Mouse (Mus musculus): Measurements from ENCODE around the gene Fcrl1. TPM values are rescaled to one million over a fixed set of nuclear protein-coding genes. Genes with fewer than 3 reads are reported as not detected.
"Not testable (repeated sequence)": the region's sequence is repeated elsewhere in the genome, so short reads cannot be mapped to it uniquely, and the experiment has no call there.

The Fcrl1 gene
- 0.20 and 0.54 TPM in 2 replicates for polyA plus RNA-seq (2014; fragmentation: Nextera tagmentation; extraction: Ambion mirVana)

DNA sequence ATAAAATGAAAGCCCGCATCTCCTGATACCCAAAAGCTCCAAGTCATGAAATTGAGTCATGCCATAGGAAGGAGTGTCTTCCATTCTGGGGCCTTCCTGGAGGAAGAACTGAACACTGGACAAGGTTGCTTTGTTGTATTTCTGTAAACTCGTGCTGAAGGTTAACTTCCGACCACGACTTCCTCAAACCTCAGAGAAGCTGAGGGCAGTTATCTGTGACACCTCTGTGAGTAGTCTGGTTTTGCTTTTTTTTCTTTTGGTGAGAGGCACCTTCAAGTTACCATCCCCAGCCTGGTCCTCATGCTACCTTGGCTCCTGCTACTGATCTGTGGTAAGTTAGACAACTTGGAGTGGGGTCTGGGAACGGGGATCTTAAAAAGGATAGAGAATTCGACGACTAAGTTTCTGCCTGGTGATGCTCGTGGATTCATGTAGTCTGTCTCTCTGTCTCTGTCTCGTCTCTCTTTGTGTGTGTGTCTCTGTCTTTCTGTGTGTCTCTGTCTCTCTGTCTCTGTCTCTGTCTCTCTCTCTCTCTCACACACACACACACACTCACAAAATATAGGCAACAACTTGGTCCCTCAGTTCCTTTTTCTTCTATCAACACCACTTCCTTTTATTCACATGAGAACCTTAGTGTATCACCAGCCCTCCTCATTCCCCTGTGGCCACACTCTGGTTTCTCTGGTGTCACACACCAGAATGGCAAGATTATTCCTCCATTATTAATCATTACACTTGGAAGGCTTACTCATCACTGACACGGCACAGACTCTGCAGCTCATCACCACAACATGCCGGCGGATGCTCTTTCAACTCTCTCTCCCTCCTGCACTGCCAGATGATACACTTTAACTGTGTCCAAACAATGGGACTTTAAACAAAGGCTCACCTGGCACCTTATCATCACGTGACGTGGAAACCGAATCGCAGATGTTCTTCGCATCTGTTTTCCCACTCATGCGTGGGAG is at the start of gene Fcrl1:
Gene Fcrl1, plus strand, starts transcription at position 193 of the 971 bp plus-strand sequence.
- Histone ChIP-seq H3K9me3 (ENCODE audit: control insufficient read depth, low read depth, low read length) (no peaks in the 10 kb centered on the region), H3K4me3 (ENCODE audit: low read depth, low read length) (no peak within 1 kb of the TSS), H3K9ac (replicated peaks; ENCODE audit: low read depth, low read length) (no peak within 1 kb of the TSS), H3K4me1 (ENCODE audit: control insufficient read depth, insufficient read depth, low read length) (0 out of 2 replicates have a peak, but pooled peaks cover 2% of the 10 kb centered on the region), H3K27me3 (ENCODE audit: control insufficient read depth, insufficient read depth, low read length) (no peaks in the 10 kb centered on the region), H3K27ac (ENCODE audit: low read length) (no peak within 1 kb of the TSS), H3K4me2 (replicated peaks; ENCODE audit: low read depth, low read length) (no peak within 1 kb of the TSS), H3K36me3 (ENCODE audit: control insufficient read depth, insufficient read depth, low read length) (no peaks in the 10 kb centered on the region)
- 76% methylated on average over 18 of the region's 18 CpGs for WGBS
- no peak for ATAC-seq (ENCODE audit: insufficient number of reproducible peaks, insufficient read depth, low FRiP score, low read depth)

DNA sequence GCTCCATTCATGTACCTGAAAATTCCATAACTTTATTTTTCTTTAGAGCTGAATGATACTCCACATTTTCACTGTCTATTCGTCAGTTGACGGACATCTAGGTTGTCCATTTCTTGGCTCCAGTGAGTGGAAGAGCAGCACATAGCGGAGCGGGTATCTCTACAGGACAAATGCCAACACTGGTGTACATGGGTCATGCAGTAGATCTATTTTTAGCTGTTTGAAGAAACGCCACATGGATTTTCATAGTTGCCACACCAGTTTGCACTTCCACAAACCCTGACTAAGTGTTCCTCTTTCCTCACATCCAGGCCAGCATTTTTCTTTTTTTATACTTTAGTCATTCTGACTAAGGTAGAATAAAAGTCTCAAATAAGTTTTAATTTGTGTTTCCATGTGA is 38.3 kb upstream of the Fcrl1 start:
- WGBS = 88% methylated on average over 5 of the region's 5 CpGs
- H3K4me1 ChIP-seq (ENCODE audit: control insufficient read depth, insufficient read depth, low read length) = no peaks in the 10 kb centered on the region
- H3K4me2 ChIP-seq (replicated peaks; ENCODE audit: low read depth, low read length) = no peak overlapping the region
- H3K36me3 ChIP-seq (ENCODE audit: control insufficient read depth, insufficient read depth, low read length) = no peaks in the 10 kb centered on the region
- H3K27me3 ChIP-seq (ENCODE audit: control insufficient read depth, insufficient read depth, low read length) = no peaks in the 10 kb centered on the region
- ATAC-seq (ENCODE audit: insufficient number of reproducible peaks, insufficient read depth, low FRiP score, low read depth) = no peak
- no peak overlapping the region for H3K9ac ChIP-seq (replicated peaks; ENCODE audit: low read depth, low read length)
- H3K9me3 ChIP-seq (ENCODE audit: control insufficient read depth, low read depth, low read length) = no peaks in the 10 kb centered on the region
- no peak overlapping the region for H3K27ac ChIP-seq (ENCODE audit: low read length)
- no peak overlapping the region for H3K4me3 ChIP-seq (ENCODE audit: low read depth, low read length)

DNA sequence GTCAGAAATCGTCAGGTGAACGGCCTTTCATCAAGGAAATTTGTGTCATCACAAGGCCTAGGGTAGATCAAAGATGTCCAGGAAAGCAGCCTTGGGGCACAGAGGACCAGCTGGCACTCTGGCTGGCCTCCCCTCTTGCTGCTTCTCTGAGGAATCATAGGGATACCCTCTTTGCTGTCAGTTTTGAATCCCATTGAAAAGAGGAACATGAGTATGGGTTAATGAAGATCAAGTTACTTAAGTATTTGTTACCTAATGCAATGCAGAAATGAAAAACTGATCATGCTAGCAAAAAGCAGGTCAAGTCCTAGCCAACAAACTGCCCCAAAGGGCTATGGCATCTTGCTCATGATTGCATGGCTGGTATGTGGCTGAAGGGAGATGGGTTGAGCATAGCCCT is 25.2 kb upstream of the Fcrl1 start:
- not testable (repeated sequence) for H3K4me3 ChIP-seq (ENCODE audit: low read depth, low read length); H3K9ac ChIP-seq (replicated peaks; ENCODE audit: low read depth, low read length); H3K27me3 ChIP-seq (ENCODE audit: control insufficient read depth, insufficient read depth, low read length); H3K27ac ChIP-seq (ENCODE audit: low read length); H3K36me3 ChIP-seq (ENCODE audit: control insufficient read depth, insufficient read depth, low read length); H3K9me3 ChIP-seq (ENCODE audit: control insufficient read depth, low read depth, low read length); H3K4me1 ChIP-seq (ENCODE audit: control insufficient read depth, insufficient read depth, low read length); H3K4me2 ChIP-seq (replicated peaks; ENCODE audit: low read depth, low read length); ATAC-seq (ENCODE audit: insufficient number of reproducible peaks, insufficient read depth, low FRiP score, low read depth)
- 95% methylated on average over 2 of the region's 2 CpGs for WGBS

DNA sequence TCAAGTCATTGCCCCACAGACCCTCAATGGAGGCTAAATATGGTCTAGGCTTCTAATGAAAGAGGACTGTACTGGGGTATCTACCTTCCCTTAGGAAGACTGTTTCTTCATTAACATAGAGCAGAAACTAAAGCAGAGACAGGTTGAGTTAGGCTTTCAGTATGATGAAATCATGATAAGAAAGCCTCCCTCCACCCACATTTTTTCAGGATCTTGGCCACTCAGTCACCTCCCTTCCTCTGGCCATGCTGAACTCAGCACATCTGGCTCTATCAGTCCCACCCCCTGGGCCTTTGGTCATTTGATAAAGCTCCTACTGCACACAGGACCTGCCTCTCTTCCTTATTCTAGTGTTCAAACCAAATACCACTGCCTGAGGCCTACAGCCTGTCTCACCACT is 18.6 kb upstream of the Fcrl1 start, which contains the start of gene Cd5l:
Gene Cd5l, plus strand, starts transcription at position 301 of the 400 bp plus-strand sequence.
- Histone ChIP-seq H3K27me3 (ENCODE audit: control insufficient read depth, insufficient read depth, low read length) (no peaks in the 10 kb centered on the region), H3K36me3 (ENCODE audit: control insufficient read depth, insufficient read depth, low read length) (no peaks in the 10 kb centered on the region), H3K27ac (ENCODE audit: low read length) (no peak within 1 kb of the TSS), H3K4me3 (ENCODE audit: low read depth, low read length) (no peak within 1 kb of the TSS), H3K4me1 (ENCODE audit: control insufficient read depth, insufficient read depth, low read length) (no peaks in the 10 kb centered on the region), H3K9ac (replicated peaks; ENCODE audit: low read depth, low read length) (no peak within 1 kb of the TSS), H3K9me3 (ENCODE audit: control insufficient read depth, low read depth, low read length) (no peaks in the 10 kb centered on the region), H3K4me2 (replicated peaks; ENCODE audit: low read depth, low read length) (no peak within 1 kb of the TSS)
- no peak for ATAC-seq (ENCODE audit: insufficient number of reproducible peaks, insufficient read depth, low FRiP score, low read depth)

DNA sequence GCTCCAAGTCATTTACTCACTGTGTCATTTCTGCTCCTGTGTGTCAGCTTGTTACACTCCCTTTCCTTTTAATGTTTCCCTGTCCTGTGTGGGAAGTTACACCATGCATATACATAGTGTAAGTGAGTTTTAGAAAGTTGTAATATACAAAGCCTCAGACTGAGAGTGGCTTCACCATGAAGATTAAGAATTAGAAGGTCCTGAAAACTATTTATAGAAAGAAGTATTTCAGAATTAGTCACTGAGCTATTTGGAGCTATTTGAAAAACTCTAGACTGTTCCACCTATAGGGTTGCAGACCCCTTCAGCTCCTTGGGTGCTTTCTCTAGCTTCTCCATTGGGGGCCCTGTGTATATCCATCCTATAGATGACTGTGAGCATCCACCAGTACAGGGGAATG is 17.0 kb upstream of the Fcrl1 start:
- H3K9ac ChIP-seq (replicated peaks; ENCODE audit: low read depth, low read length) = no peak overlapping the region
- H3K9me3 ChIP-seq (ENCODE audit: control insufficient read depth, low read depth, low read length) = no peaks in the 10 kb centered on the region
- ATAC-seq (ENCODE audit: insufficient number of reproducible peaks, insufficient read depth, low FRiP score, low read depth) = no peak
- no peaks in the 10 kb centered on the region for H3K4me1 ChIP-seq (ENCODE audit: control insufficient read depth, insufficient read depth, low read length)
- H3K36me3 ChIP-seq (ENCODE audit: control insufficient read depth, insufficient read depth, low read length) = no peaks in the 10 kb centered on the region
- H3K4me3 ChIP-seq (ENCODE audit: low read depth, low read length) = no peak overlapping the region
- no peak overlapping the region for H3K27ac ChIP-seq (ENCODE audit: low read length)
- H3K27me3 ChIP-seq (ENCODE audit: control insufficient read depth, insufficient read depth, low read length) = no peaks in the 10 kb centered on the region
- H3K4me2 ChIP-seq (replicated peaks; ENCODE audit: low read depth, low read length) = no peak overlapping the region

DNA sequence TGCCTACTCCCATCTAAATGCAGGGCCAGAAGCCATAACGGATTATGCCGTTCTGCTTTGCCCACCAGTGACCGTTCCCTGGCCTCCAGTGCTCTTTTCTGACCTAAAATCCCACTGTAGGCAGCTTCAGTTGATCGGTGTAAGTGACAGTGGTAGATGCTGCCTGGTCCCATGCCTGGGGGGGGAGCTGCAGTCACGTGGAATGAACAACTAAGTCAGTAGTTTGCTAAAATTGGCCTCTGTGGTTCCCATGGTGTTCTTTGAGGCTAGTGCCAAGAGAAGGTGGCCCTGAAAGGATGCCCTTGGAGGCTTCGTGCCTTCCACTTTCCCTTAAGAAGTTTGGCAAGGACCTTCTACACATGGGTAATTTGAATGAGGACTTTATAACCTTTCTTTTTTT is 15.7 kb upstream of the Fcrl1 start:
- Histone ChIP-seq H3K4me2 (replicated peaks; ENCODE audit: low read depth, low read length) (no peak overlapping the region), H3K4me1 (ENCODE audit: control insufficient read depth, insufficient read depth, low read length) (no peaks in the 10 kb centered on the region), H3K9me3 (ENCODE audit: control insufficient read depth, low read depth, low read length) (no peaks in the 10 kb centered on the region), H3K36me3 (ENCODE audit: control insufficient read depth, insufficient read depth, low read length) (no peaks in the 10 kb centered on the region), H3K4me3 (ENCODE audit: low read depth, low read length) (no peak overlapping the region), H3K27me3 (ENCODE audit: control insufficient read depth, insufficient read depth, low read length) (no peaks in the 10 kb centered on the region), H3K27ac (ENCODE audit: low read length) (no peak overlapping the region), H3K9ac (replicated peaks; ENCODE audit: low read depth, low read length) (no peak overlapping the region)
- WGBS = 86% methylated on average over 6 of the region's 6 CpGs
- ATAC-seq (ENCODE audit: insufficient number of reproducible peaks, insufficient read depth, low FRiP score, low read depth) = no peak

DNA sequence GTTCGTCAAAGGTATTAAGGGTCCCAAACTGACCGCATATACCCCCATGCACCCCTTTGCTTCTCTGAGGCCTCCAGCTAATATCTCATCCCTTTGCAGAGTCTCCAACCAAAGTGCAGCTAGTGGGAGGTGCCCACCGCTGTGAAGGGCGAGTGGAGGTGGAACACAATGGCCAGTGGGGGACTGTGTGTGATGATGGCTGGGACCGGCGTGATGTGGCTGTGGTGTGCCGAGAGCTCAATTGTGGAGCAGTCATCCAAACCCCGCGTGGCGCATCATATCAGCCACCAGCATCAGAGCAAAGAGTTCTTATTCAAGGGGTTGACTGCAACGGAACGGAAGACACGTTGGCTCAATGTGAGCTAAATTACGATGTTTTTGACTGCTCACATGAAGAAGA is 10.5 kb upstream of the Fcrl1 start:
- WGBS = 92% methylated on average over 14 of the region's 14 CpGs
- Histone ChIP-seq H3K4me2 (replicated peaks; ENCODE audit: low read depth, low read length) (no peak overlapping the region), H3K9me3 (ENCODE audit: control insufficient read depth, low read depth, low read length) (no peaks in the 10 kb centered on the region), H3K9ac (replicated peaks; ENCODE audit: low read depth, low read length) (no peak overlapping the region), H3K4me1 (ENCODE audit: control insufficient read depth, insufficient read depth, low read length) (no peaks in the 10 kb centered on the region), H3K36me3 (ENCODE audit: control insufficient read depth, insufficient read depth, low read length) (no peaks in the 10 kb centered on the region), H3K27ac (ENCODE audit: low read length) (no peak overlapping the region), H3K27me3 (ENCODE audit: control insufficient read depth, insufficient read depth, low read length) (no peaks in the 10 kb centered on the region), H3K4me3 (ENCODE audit: low read depth, low read length) (no peak overlapping the region)
- ATAC-seq (ENCODE audit: insufficient number of reproducible peaks, insufficient read depth, low FRiP score, low read depth) = no peak

DNA sequence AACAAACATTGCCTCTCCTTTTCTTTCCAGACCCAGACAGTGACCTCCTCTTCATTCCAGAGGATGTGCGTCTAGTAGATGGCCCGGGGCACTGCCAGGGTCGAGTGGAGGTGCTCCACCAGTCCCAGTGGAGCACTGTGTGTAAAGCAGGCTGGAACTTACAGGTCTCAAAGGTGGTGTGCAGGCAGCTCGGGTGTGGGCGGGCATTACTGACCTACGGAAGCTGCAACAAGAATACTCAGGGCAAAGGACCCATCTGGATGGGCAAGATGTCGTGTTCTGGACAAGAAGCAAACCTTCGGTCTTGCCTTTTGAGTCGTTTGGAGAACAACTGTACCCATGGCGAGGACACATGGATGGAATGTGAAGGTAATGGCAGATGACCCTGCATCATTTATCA is 8.7 kb upstream of the Fcrl1 start:
- H3K27ac ChIP-seq (ENCODE audit: low read length) = no peak overlapping the region
- 76% methylated on average over 10 of the region's 10 CpGs for WGBS

More for the DNA sequence above, 8.7 kb upstream of the Fcrl1 start:
- Histone ChIP-seq H3K27me3 (ENCODE audit: control insufficient read depth, insufficient read depth, low read length) (no peaks in the 10 kb centered on the region), H3K4me1 (ENCODE audit: control insufficient read depth, insufficient read depth, low read length) (no peaks in the 10 kb centered on the region), H3K4me3 (ENCODE audit: low read depth, low read length) (no peak overlapping the region), H3K9ac (replicated peaks; ENCODE audit: low read depth, low read length) (no peak overlapping the region), H3K36me3 (ENCODE audit: control insufficient read depth, insufficient read depth, low read length) (no peaks in the 10 kb centered on the region), H3K4me2 (replicated peaks; ENCODE audit: low read depth, low read length) (no peak overlapping the region), H3K9me3 (ENCODE audit: control insufficient read depth, low read depth, low read length) (no peaks in the 10 kb centered on the region)
- no peak for ATAC-seq (ENCODE audit: insufficient number of reproducible peaks, insufficient read depth, low FRiP score, low read depth)
